Mouse (Mus musculus): ENCODE measurements at regions not wholly inside any gene's neighbourhood (a gene's known extent, or its start where the extent isn't known, plus 50 kb on each side); places are given as distances from the start of the nearest gene placed in this dataset.

DNA sequence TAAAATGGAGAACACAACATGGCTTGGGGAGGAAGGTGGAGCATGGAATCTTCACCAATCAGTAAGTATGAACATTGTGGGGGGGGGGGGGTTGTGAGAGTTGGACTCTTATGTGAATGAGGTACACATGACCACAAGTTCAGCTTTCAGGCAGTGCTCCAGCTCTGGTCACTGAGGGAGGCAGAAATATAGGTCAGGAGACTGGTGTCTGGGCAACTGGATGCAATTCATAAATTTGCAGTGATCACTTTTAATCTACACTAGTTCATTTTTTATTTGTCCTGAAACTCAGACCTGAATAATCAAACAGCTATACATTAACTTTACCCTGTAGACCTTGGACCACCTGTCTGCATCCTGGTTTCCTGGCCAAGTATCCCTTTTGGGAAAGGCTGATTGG is 715.4 kb upstream of the Nr3c2 start:
- no peak for TF ChIP-seq CTCF (IDR thresholded peaks at IDR 0.05; ENCODE audit: low read depth, low read length)
- no peak for TF ChIP-seq POLR2A (IDR thresholded peaks at IDR 0.05; ENCODE audit: extremely low read depth, insufficient read depth, low read length)
